Mouse (Mus musculus): ENCODE measurements at regions not wholly inside any gene's neighbourhood (a gene's known extent, or its start where the extent isn't known, plus 50 kb on each side); places are given as distances from the start of the nearest gene placed in this dataset.
A peak's percentile ranks its signal among the peaks of the same experiment; 100 is the strongest.

DNA sequence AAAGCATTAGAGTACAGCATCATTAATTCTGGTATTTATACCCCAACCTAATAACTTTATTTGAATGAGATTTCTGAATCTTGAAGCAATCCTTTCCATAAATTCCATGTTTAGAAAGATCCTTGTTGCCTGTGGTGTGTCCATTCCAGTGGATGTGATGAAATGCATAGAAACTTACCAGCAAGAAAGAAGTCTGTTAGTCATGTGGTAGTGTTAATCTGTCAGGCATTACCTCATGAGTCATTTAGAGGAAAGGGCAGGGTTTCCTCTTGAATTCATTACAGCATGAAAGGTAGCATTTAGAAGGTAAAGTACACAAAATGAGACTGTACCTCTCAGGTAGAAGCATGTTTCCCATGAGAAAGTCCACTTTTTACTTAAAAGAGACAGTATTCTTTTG, 310.3 kb upstream of the N6amt1 start:
- H3K9ac ChIP-seq, result no peak overlapping the region
- H3K27ac ChIP-seq, result no peak overlapping the region
- H3K9me3 ChIP-seq (replicated peaks), result no peaks in the 10 kb centered on the region
- H3K4me1 ChIP-seq, result no peaks in the 10 kb centered on the region
- H3K27me3 ChIP-seq, result no peaks in the 10 kb centered on the region
- H3K36me3 ChIP-seq, result no peaks in the 10 kb centered on the region
- no peak overlapping the region for H3K4me2 ChIP-seq (replicated peaks)
- H3K4me3 ChIP-seq, result no peak overlapping the region
- ATAC-seq (ENCODE audit: low FRiP score), result no peak

GRCm38 (mm10) chr16:87040366-87040765, 313.6 kb upstream of the N6amt1 start:
- Histone ChIP-seq H3K36me3 (no peaks in the 10 kb centered on the region), H3K4me2 (replicated peaks) (no peak overlapping the region), H3K4me1 (no peaks in the 10 kb centered on the region), H3K4me3 (no peak overlapping the region), H3K9ac (no peak overlapping the region), H3K9me3 (replicated peaks) (no peaks in the 10 kb centered on the region), H3K27me3 (no peaks in the 10 kb centered on the region), H3K27ac (no peak overlapping the region)
- 87% methylated on average over 4 of the region's 4 CpGs for WGBS
- no peak for ATAC-seq (ENCODE audit: low FRiP score)

DNA sequence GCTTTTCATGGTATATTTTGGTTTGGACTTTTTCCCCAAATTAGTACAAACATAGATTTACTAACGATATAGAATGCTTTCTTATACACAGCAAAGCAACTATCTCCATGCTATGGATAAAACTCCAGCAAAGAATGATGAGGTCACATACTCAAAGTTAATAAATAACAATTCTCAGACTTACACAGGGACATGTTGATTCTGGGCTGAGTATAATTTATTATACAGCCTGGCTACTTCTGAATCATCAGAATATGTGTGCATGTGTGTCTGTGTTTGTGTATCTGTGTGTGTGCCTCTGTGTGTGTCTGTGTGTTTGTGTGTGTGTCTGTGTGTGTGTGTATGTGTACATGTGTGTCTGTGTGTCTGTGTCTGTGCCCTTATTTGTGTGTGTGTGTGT, 314.1 kb upstream of the N6amt1 start:
- Histone ChIP-seq H3K27ac (no peak overlapping the region), H3K4me1 (no peaks in the 10 kb centered on the region), H3K36me3 (no peaks in the 10 kb centered on the region), H3K4me2 (replicated peaks) (no peak overlapping the region), H3K4me3 (no peak overlapping the region), H3K9me3 (replicated peaks) (no peaks in the 10 kb centered on the region), H3K9ac (no peak overlapping the region), H3K27me3 (no peaks in the 10 kb centered on the region)
- 88% methylated on average over 1 of the region's 1 CpGs for WGBS
- no peak for ATAC-seq (ENCODE audit: low FRiP score)

- ATAC-seq (ENCODE audit: low FRiP score), result no peak
Observed at GRCm38 (mm10) chr16:87037061-87037460, 316.9 kb upstream of the N6amt1 start.

DNA sequence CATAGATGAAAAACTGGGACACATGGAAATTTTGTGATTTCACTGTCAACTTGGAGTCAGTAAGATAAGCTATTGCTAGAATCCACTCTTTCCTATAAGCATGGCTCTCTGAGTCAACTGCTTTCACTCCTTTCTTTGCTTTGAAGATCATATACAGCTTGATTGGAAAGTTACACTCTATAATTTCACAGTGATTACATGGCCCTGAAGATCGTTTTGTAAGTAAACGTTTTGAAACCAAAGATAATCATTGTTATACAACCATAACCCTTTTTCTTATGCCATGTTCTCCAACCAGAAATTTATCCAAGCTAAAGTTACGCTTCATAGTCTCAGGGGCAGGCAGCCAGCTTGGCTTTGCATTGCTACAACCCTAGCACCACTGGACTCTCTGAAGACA, 322.1 kb upstream of the N6amt1 start:
- Histone ChIP-seq H3K36me3 (no peaks in the 10 kb centered on the region), H3K4me3 (no peak overlapping the region), H3K9me3 (replicated peaks) (no peaks in the 10 kb centered on the region), H3K4me2 (replicated peaks) (no peak overlapping the region), H3K27me3 (no peaks in the 10 kb centered on the region), H3K27ac (no peak overlapping the region), H3K9ac (no peak overlapping the region), H3K4me1 (no peaks in the 10 kb centered on the region)
- 85% methylated on average over 3 of the region's 3 CpGs for WGBS
- no peak for ATAC-seq (ENCODE audit: low FRiP score)

More at GRCm38 (mm10) chr16:87037061-87037460, 316.9 kb upstream of the N6amt1 start:
- Histone ChIP-seq H3K27ac (no peak overlapping the region), H3K4me2 (replicated peaks) (no peak overlapping the region), H3K36me3 (no peaks in the 10 kb centered on the region), H3K9me3 (replicated peaks) (no peaks in the 10 kb centered on the region), H3K4me1 (no peaks in the 10 kb centered on the region), H3K4me3 (no peak overlapping the region), H3K27me3 (no peaks in the 10 kb centered on the region), H3K9ac (no peak overlapping the region)
- WGBS, result 76% methylated on average over 6 of the region's 6 CpGs

- H3K27me3 ChIP-seq, result no peaks in the 10 kb centered on the region
- no peaks in the 10 kb centered on the region for H3K4me1 ChIP-seq
- no peak overlapping the region for H3K9ac ChIP-seq
- H3K4me3 ChIP-seq, result no peak overlapping the region
- no peaks in the 10 kb centered on the region for H3K36me3 ChIP-seq
- H3K9me3 ChIP-seq (replicated peaks), result no peaks in the 10 kb centered on the region
- ATAC-seq (ENCODE audit: low FRiP score), result no peak
- 78% methylated on average over 5 of the region's 5 CpGs for WGBS
- no peak overlapping the region for H3K4me2 ChIP-seq (replicated peaks)
- no peak overlapping the region for H3K27ac ChIP-seq
Observed at GRCm38 (mm10) chr16:87028516-87029145, 325.4 kb upstream of the N6amt1 start.

DNA sequence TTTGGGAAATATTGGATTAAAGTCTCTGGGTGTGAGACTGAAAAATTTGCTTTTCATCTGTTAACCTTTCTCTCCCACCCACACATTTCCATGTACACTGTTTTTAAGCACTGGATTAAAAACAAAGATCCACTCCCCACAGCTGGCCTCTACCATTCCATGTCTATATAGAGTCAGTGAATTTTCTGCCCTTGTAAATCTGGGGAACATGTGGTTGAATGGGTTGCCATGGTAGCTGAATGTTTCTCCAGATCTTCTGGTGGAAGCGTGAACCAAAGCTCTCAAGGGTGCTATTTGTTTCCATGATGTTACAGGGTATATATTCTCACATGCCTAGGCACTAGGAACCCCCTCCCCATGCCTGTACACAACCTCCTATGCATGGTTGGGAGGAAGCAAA, 326.4 kb upstream of the N6amt1 start:
- 76% methylated on average over 1 of the region's 1 CpGs for WGBS
- H3K9ac ChIP-seq, result no peak overlapping the region

DNA sequence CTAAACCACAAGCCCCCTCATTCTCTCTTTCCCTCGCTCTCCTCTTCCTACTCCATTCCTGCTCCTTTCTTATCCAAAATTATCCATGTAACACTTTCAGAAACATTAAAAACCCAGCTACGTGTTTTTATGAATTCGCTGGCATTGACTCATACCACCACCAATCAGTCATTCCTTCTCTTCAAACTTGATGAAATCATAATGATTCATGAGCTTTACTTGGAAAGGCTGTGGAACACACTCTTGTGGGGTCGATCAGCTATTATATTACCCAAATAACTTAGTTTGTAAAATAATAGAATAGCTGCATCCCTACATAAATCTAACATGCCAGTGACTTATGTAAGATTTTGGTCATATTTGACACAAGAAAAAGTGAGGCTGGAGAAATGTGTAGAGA, 331.9 kb upstream of the N6amt1 start:
- Histone ChIP-seq H3K27ac (no peak overlapping the region), H3K4me3 (no peak overlapping the region), H3K9ac (no peak overlapping the region), H3K4me1 (no peaks in the 10 kb centered on the region), H3K9me3 (replicated peaks) (no peaks in the 10 kb centered on the region), H3K36me3 (no peaks in the 10 kb centered on the region), H3K27me3 (no peaks in the 10 kb centered on the region), H3K4me2 (replicated peaks) (no peak overlapping the region)
- no peak for ATAC-seq (ENCODE audit: low FRiP score)
- WGBS, result 91% methylated on average over 4 of the region's 4 CpGs

More for the DNA sequence above, 326.4 kb upstream of the N6amt1 start:
- H3K9me3 ChIP-seq (replicated peaks), result no peaks in the 10 kb centered on the region
- no peaks in the 10 kb centered on the region for H3K27me3 ChIP-seq
- H3K36me3 ChIP-seq, result no peaks in the 10 kb centered on the region
- H3K4me2 ChIP-seq (replicated peaks), result no peak overlapping the region
- H3K27ac ChIP-seq, result no peak overlapping the region
- no peaks in the 10 kb centered on the region for H3K4me1 ChIP-seq
- no peak for ATAC-seq (ENCODE audit: low FRiP score)
- no peak overlapping the region for H3K4me3 ChIP-seq

GRCm38 (mm10) chr16:87017107-87017670, 336.8 kb upstream of the N6amt1 start:
- H3K4me3 ChIP-seq, result no peak overlapping the region
- no peaks in the 10 kb centered on the region for H3K4me1 ChIP-seq
- no peak overlapping the region for H3K9ac ChIP-seq
- no peaks in the 10 kb centered on the region for H3K36me3 ChIP-seq
- WGBS, result 78% methylated on average over 7 of the region's 7 CpGs
- H3K4me2 ChIP-seq (replicated peaks), result no peak overlapping the region
- no peaks in the 10 kb centered on the region for H3K27me3 ChIP-seq
- no peak for ATAC-seq (ENCODE audit: low FRiP score)
- no peaks in the 10 kb centered on the region for H3K9me3 ChIP-seq (replicated peaks)
- H3K27ac ChIP-seq, result no peak overlapping the region

DNA sequence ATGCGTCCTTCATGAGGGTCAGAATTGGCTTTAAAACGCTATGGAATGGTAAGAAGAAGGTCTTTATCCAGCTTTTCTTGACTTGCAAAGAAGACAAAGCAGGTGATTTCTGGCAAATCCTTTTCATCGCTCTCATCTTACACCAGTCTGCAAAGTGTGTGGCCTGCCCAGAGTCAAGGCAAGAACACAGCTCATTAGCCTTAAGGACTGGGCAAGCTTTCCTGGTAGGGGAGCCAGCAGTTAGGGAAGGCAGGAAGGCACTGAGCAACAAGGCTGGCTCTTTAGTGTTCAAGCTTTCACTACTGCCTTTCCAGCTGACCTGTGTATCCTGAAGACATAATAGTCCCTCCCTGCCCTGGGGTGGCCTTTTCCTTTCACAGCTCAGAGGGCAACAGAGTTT, 352.4 kb upstream of the N6amt1 start:
- 73% methylated on average over 3 of the region's 3 CpGs for WGBS
- Histone ChIP-seq H3K4me1 (no peaks in the 10 kb centered on the region), H3K27me3 (no peaks in the 10 kb centered on the region), H3K9me3 (replicated peaks) (no peaks in the 10 kb centered on the region), H3K27ac (no peak overlapping the region), H3K9ac (no peak overlapping the region), H3K4me3 (no peak overlapping the region), H3K4me2 (replicated peaks) (no peak overlapping the region), H3K36me3 (no peaks in the 10 kb centered on the region)
- ATAC-seq (ENCODE audit: low FRiP score), result peak; percentile 58; the same call in 1 of the 2 replicates

DNA sequence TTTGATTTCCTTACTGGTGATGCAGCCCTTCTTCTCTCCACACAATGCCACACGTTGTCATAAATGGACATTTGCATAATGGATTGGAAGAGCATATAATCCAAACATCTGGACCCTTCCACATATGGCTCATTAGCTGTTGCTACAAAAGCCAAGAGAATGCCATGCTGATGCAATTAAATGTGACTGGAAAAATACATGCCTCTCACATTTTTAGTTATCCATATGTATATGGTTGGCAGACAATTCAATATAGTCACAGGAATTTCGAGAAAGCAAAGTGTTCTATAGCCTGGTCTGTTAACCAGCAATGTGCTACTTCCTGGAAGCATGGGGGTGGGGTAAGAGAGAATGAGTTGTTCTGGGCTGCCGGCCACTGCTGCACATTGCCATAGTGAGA, 352.9 kb upstream of the N6amt1 start:
- WGBS, result 62% methylated on average over 3 of the region's 3 CpGs
- H3K27ac ChIP-seq, result no peak overlapping the region
- H3K4me2 ChIP-seq (replicated peaks), result no peak overlapping the region
- no peak overlapping the region for H3K4me3 ChIP-seq
- no peak overlapping the region for H3K9ac ChIP-seq
- peak; percentile 86 for ATAC-seq (ENCODE audit: low FRiP score)
- no peaks in the 10 kb centered on the region for H3K9me3 ChIP-seq (replicated peaks)
- no peaks in the 10 kb centered on the region for H3K36me3 ChIP-seq
- no peaks in the 10 kb centered on the region for H3K27me3 ChIP-seq
- H3K4me1 ChIP-seq, result no peaks in the 10 kb centered on the region

DNA sequence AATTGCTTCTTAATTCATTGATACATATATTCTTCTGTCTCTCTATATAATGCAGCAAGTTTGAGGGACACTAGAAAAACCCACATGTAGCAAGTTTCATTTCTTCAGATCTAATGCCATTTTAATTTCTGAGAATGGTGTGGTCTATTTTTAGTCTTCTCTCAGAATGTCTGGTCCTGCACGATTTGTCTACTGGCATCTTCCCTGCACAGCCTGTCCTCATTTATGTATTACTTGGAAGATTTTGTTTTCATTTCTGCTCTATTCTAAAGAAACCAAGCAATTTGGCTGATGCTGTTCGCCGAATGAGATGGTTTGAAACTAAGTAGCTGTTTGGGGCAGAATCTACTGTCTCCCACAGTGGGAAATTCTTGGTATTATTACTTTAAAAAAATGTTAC, 382.3 kb upstream of the N6amt1 start:
- H3K36me3 ChIP-seq, result no peaks in the 10 kb centered on the region
- no peaks in the 10 kb centered on the region for H3K9me3 ChIP-seq (replicated peaks)
- no peaks in the 10 kb centered on the region for H3K4me1 ChIP-seq
- WGBS, result 82% methylated on average over 3 of the region's 3 CpGs
- no peak overlapping the region for H3K27ac ChIP-seq
- H3K4me3 ChIP-seq, result no peak overlapping the region
- ATAC-seq (ENCODE audit: low FRiP score), result no peak
- H3K4me2 ChIP-seq (replicated peaks), result no peak overlapping the region
- no peak overlapping the region for H3K9ac ChIP-seq
- H3K27me3 ChIP-seq, result no peaks in the 10 kb centered on the region

DNA sequence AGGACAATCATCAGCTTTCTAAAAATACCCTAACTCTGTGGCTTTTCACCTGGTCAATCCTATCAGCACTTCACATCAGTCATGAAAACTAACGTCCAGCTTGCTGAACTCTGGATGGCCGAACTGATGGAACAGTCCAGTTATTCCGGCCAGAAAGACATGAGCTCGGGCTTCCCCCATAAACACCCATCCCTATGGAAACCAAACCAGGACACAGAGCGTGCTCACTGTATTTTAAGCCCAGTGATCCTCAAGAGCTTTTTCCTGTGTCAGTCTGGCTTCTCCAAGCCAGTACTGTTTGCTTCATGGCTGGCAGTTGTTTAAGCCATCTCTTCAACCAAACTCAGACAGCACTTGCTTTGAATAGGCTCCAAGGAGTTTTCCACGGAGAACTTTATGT, 404.3 kb upstream of the N6amt1 start:
- Histone ChIP-seq H3K4me2 (replicated peaks) (no peak overlapping the region), H3K4me3 (no peak overlapping the region), H3K4me1 (no peaks in the 10 kb centered on the region), H3K9ac (no peak overlapping the region), H3K36me3 (no peaks in the 10 kb centered on the region), H3K9me3 (replicated peaks) (no peaks in the 10 kb centered on the region), H3K27ac (no peak overlapping the region), H3K27me3 (no peaks in the 10 kb centered on the region)
- 85% methylated on average over 6 of the region's 6 CpGs for WGBS
- no peak for ATAC-seq (ENCODE audit: low FRiP score)

Data from hindbrain, embryonic 12.5 days (tissue).